In the genomic region with DNA sequence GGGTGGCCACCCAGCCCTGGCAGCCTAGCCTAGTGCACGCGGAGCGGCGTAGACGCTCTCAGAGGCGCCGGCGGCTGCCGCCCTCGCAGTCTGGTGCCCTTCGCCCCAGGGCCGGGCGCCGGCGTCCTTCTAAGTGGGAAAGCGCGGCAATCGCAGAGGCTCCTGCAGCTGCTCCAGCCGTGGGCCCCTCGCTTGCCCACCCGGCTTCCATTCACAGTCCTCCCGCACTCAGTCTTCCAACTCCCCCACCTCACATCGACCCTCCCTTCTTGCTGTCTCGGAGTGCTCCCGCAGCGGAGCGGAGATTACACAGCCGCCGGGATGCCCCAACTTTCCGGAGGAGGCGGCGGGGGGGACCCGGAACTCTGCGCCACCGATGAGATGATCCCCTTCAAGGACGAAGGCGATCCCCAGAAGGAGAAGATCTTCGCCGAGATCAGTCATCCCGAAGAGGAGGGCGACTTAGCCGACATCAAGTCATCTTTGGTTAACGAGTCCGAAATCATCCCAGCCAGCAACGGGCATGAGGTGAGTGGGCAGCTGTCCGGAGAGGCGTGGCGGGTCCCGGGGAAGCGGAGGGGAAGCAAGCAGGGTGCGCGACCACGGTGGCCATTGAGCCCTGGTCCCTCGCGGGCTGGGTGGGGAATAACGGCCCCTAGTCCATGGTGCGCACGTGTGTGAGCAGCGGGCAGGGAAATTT, we compare ENCODE assay signal across 8 mouse cellular contexts. TPM values are rescaled to one million over a fixed set of nuclear protein-coding genes. Genes with fewer than 3 reads are reported as not detected.
DNase-seq lines count a peak whose midpoint lies in the region; ATAC-seq lines count a peak whose summit lies in the region.

No protein-coding gene starts in this region.

- H3K9me3 ChIP-seq in forebrain, embryonic 10.5 days, result no peaks in the 10 kb centered on the region

- WGBS in forebrain, embryonic 10.5 days, result under 1% methylated on average over 59 of the region's 59 CpGs

- no peak for ATAC-seq in frontal cortex, adult (ENCODE audit: low TSS enrichment)

- peak; percentile 17 to 21 for DNase-seq in left cerebral cortex, postnatal 36 days (ENCODE audit: low spot score in 2 of 2)
- DNase-seq in left cerebral cortex, postnatal 25 days (ENCODE audit: low spot score in 2 of 2), result no peak
- peak; percentile 43 for DNase-seq in R1 (ENCODE audit: low read depth, low spot score)
- peak; percentile 63 for DNase-seq in forebrain, embryonic 10.5 days (ENCODE audit: extremely low spot score, low spot score)
- DNase-seq in induced T-regulatory cell, adult 2 months (ENCODE audit: low read depth), result peak; percentile 72
- peak; percentile 43 to 56 for DNase-seq in lung, postnatal 4 days
- DNase-seq in spleen, postnatal 4 days (ENCODE audit: low spot score in 2 of 2), result peak; percentile 20 to 72

- peak overlapping the region; percentile 92 for H3K4me3 ChIP-seq in forebrain, embryonic 10.5 days

- intact Hi-C loops in left cerebral cortex, postnatal 36 days (cut with DNase I), result loop anchor here (10.0 kb wide), 1 partner anchor 166 kb away; no protein-coding TSS in a partner anchor
- intact Hi-C loops in left cerebral cortex, postnatal 25 days (cut with DNase I), result loop anchor here (5.0 kb wide), 3 partner anchors 46 to 106 kb away; no protein-coding TSS in a partner anchor

- peaks cover 24% of the 10 kb centered on the region for H3K36me3 ChIP-seq in forebrain, embryonic 10.5 days (replicated peaks)

- H3K27me3 ChIP-seq in forebrain, embryonic 10.5 days (ENCODE audit: poor library complexity, severe bottlenecking), result peaks cover 38% of the 10 kb centered on the region

- peaks cover 86% of the 10 kb centered on the region for H3K4me1 ChIP-seq in forebrain, embryonic 10.5 days

- H3K27ac ChIP-seq in forebrain, embryonic 10.5 days, result peak overlapping the region; percentile 98

RNA-seq across cellular contexts. Expression of a gene that starts 1.0 kb away (rescaled TPM):
- 1 to 10 TPM; 5.6 to 8.1 TPM for total RNA-seq in left cerebral cortex, postnatal 36 days (2021)
- 1 to 10 TPM; 6.3 to 6.4 TPM for total RNA-seq in left cerebral cortex, postnatal 25 days (2021)
- 48.3 and 50.7 TPM in 2 replicates for polyA plus RNA-seq in forebrain, embryonic 10.5 days (2016; fragmentation: Nextera tagmentation; extraction: Ambion mirVana)

Comparison
In these comparisons a context has a peak if more than half of its experiments do, and no peak if none do; other contexts are left out.
1. DNase-seq: peak in left cerebral cortex, postnatal 36 days (2 of 2), R1 (single experiment), forebrain, embryonic 10.5 days (single experiment), induced T-regulatory cell, adult 2 months (single experiment), lung, postnatal 4 days (2 of 2) and spleen, postnatal 4 days (2 of 2); none in left cerebral cortex, postnatal 25 days (0 of 2).